Mouse (Mus musculus) spleen, adult 2 months (tissue): ENCODE data around the gene Fkbp11.

Experiments
- CTCF ChIP-seq: fragments of 200-500 bp; IDR thresholded peaks from 2 replicates; pipeline ENCODE4 v1.5.1; 2011; ENCODE audit warnings: mild to moderate bottlenecking, inconsistent platforms; ENCODE audit not compliant: insufficient read depth, insufficient read length, insufficient replicate concordance; ENCODE audit errors: extremely low read depth
- POLR2A ChIP-seq: fragments of 200-500 bp; IDR thresholded peaks from 2 replicates; pipeline ENCODE4 v1.6.1; 2011; ENCODE audit warnings: low read depth, low read length, inconsistent platforms

DNA sequence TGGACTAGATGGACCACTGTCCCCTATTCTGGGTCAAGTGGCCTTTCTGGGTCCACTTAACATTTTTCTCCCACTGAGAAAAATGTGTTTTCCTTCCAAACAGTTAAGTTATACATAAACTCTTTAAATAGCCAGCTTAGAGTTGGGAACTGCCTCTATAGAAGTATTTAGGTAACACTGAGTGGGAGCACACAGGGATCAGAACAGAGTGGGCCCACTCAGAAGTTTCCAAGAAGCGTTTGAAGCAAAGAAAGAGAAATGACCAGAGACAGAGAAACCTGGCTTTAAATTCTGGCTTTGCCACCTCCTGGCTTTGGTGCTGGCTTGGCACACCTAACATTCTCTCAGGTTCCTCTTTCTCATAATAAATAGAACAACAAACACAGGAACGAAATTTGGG is 38.3 kb downstream of the Fkbp11 start:
- no peak for TF ChIP-seq POLR2A
- TF ChIP-seq CTCF: no peak
